Mouse (Mus musculus): Measurements from ENCODE around the gene Acr. TPM values are rescaled to one million over a fixed set of nuclear protein-coding genes. Genes with fewer than 3 reads are reported as not detected.

The Acr gene
- polyA plus RNA-seq, 1 experiment from 2014 or later, result not detected

DNA sequence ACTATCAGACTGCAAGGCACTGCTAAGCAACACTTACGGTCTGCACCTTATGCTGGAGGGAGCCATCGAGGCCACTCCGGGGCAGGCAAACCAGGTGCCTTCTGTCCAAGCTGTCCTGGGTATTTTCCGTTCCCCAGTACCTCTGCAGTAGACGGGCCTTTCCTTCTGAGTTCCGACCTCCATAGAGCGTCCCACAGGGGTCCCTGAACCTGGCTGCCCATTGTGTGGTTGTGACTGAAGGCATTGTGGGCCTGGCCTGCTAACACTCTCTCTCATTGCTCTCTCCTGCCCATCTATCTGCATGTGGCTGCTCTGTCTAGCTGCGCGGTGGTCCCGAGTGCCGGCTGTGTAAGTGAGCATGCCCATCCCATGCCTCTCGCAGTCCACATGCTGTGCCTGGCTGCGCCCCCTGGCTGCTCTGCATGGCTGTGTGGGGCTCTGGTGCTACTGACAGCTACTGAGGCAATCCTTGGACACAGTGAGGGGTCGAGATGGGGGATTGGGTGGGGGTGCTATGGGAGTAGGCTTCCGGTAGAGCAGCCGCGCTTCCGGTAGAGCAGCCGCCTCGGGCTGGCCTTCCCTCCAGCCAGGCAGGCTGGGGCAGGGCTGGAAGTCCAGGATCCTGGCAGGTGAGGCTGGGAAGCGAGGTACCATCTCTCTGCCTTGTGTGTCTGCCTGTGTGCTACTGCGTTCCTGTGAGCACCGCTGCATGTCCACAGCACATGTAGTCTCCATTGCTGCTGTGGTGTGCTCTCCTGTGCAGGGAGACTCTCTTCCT, 11.5 kb upstream of the Acr start:
- WGBS (ENCODE audit: insufficient replicate concordance), result 61% methylated on average over 23 of the region's 23 CpGs
- no peak for TF ChIP-seq EP300 (IDR thresholded peaks at IDR 0.05; ENCODE audit: low read depth)
- no peak for TF ChIP-seq CTCF (IDR thresholded peaks at IDR 0.05; ENCODE audit: low read depth)
- Histone ChIP-seq H3K4me2 (ENCODE audit: low read depth, low read length) (no peak overlapping the region), H3K4me3 (ENCODE audit: low read depth, low read length) (no peak overlapping the region), H3K36me3 (replicated peaks; ENCODE audit: insufficient read depth, low read length) (no peaks in the 10 kb centered on the region), H3K9me3 (ENCODE audit: low read length) (no peaks in the 10 kb centered on the region), H3K4me1 (ENCODE audit: insufficient read depth) (no peaks in the 10 kb centered on the region), H3K27me3 (ENCODE audit: insufficient read depth, low read length) (0 out of 2 replicates have a peak, but pooled peaks cover 3% of the 10 kb centered on the region), H3K9ac (replicated peaks) (no peak overlapping the region), H3K27ac (ENCODE audit: low read depth) (no peak overlapping the region)
- DNase-seq, result no peak
- ATAC-seq, result no peak

GRCm38 (mm10) chr15:89557179-89557995, 10.7 kb upstream of the Acr start:
- DNase-seq, result no peak
- Histone ChIP-seq H3K27ac (ENCODE audit: low read depth) (no peak overlapping the region), H3K4me2 (ENCODE audit: low read depth, low read length) (no peak overlapping the region)

GRCm38 (mm10) chr15:89557996-89558390, 10.1 kb upstream of the Acr start:
- Histone ChIP-seq H3K27ac (ENCODE audit: low read depth) (no peak overlapping the region), H3K4me1 (ENCODE audit: insufficient read depth) (no peaks in the 10 kb centered on the region), H3K9me3 (ENCODE audit: low read length) (no peaks in the 10 kb centered on the region), H3K4me3 (ENCODE audit: low read depth, low read length) (no peak overlapping the region), H3K4me2 (ENCODE audit: low read depth, low read length) (no peak overlapping the region), H3K27me3 (ENCODE audit: insufficient read depth, low read length) (0 out of 2 replicates have a peak, but pooled peaks cover 3% of the 10 kb centered on the region), H3K36me3 (replicated peaks; ENCODE audit: insufficient read depth, low read length) (no peaks in the 10 kb centered on the region), H3K9ac (replicated peaks) (no peak overlapping the region)
- 61% methylated on average over 34 of the region's 34 CpGs for WGBS (ENCODE audit: insufficient replicate concordance)
- no peak for DNase-seq
- no peak for TF ChIP-seq CTCF (IDR thresholded peaks at IDR 0.05; ENCODE audit: low read depth)
- TF ChIP-seq EP300 (IDR thresholded peaks at IDR 0.05; ENCODE audit: low read depth), result no peak
- ATAC-seq, result no peak

More at GRCm38 (mm10) chr15:89557179-89557995, 10.7 kb upstream of the Acr start:
- 51% methylated on average over 40 of the region's 40 CpGs for WGBS (ENCODE audit: insufficient replicate concordance)
- ATAC-seq, result no peak
- Histone ChIP-seq H3K36me3 (replicated peaks; ENCODE audit: insufficient read depth, low read length) (no peaks in the 10 kb centered on the region), H3K9me3 (ENCODE audit: low read length) (no peaks in the 10 kb centered on the region), H3K9ac (replicated peaks) (no peak overlapping the region), H3K4me3 (ENCODE audit: low read depth, low read length) (no peak overlapping the region), H3K27me3 (ENCODE audit: insufficient read depth, low read length) (0 out of 2 replicates have a peak, but pooled peaks cover 3% of the 10 kb centered on the region), H3K4me1 (ENCODE audit: insufficient read depth) (no peaks in the 10 kb centered on the region)
- no peak for TF ChIP-seq CTCF (IDR thresholded peaks at IDR 0.05; ENCODE audit: low read depth)
- TF ChIP-seq EP300 (IDR thresholded peaks at IDR 0.05; ENCODE audit: low read depth), result no peak

- Histone ChIP-seq H3K4me1 (ENCODE audit: insufficient read depth) (no peaks in the 10 kb centered on the region), H3K4me3 (ENCODE audit: low read depth, low read length) (no peak overlapping the region), H3K4me2 (ENCODE audit: low read depth, low read length) (no peak overlapping the region), H3K9ac (replicated peaks) (no peak overlapping the region), H3K36me3 (replicated peaks; ENCODE audit: insufficient read depth, low read length) (no peaks in the 10 kb centered on the region), H3K27me3 (ENCODE audit: insufficient read depth, low read length) (0 out of 2 replicates have a peak, but pooled peaks cover 3% of the 10 kb centered on the region), H3K27ac (ENCODE audit: low read depth) (no peak overlapping the region), H3K9me3 (ENCODE audit: low read length) (no peaks in the 10 kb centered on the region)
- DNase-seq (no peak), ATAC-seq (no peak)
- TF ChIP-seq CTCF (IDR thresholded peaks at IDR 0.05; ENCODE audit: low read depth), result no peak
- no peak for TF ChIP-seq EP300 (IDR thresholded peaks at IDR 0.05; ENCODE audit: low read depth)
- 53% methylated on average over 10 of the region's 10 CpGs for WGBS (ENCODE audit: insufficient replicate concordance)
Observed at GRCm38 (mm10) chr15:89559202-89559731, 8.9 kb upstream of the Acr start.

GRCm38 (mm10) chr15:89572147-89572546, 4.0 kb downstream of the Acr start:
- H3K27ac ChIP-seq (ENCODE audit: low read depth), result no peak overlapping the region
- H3K4me1 ChIP-seq (ENCODE audit: insufficient read depth), result no peaks in the 10 kb centered on the region
- no peak overlapping the region for H3K9ac ChIP-seq (replicated peaks)
- no peak overlapping the region for H3K4me3 ChIP-seq (ENCODE audit: low read depth, low read length)
- H3K27me3 ChIP-seq (ENCODE audit: insufficient read depth, low read length), result no peaks in the 10 kb centered on the region
- no peak overlapping the region for H3K4me2 ChIP-seq (ENCODE audit: low read depth, low read length)
- no peak for DNase-seq
- no peaks in the 10 kb centered on the region for H3K36me3 ChIP-seq (replicated peaks; ENCODE audit: insufficient read depth, low read length)
- no peak for TF ChIP-seq EP300 (IDR thresholded peaks at IDR 0.05; ENCODE audit: low read depth)
- no peak for TF ChIP-seq CTCF (IDR thresholded peaks at IDR 0.05; ENCODE audit: low read depth)
- H3K9me3 ChIP-seq (ENCODE audit: low read length), result no peaks in the 10 kb centered on the region
- ATAC-seq, result no peak
- 33% methylated on average over 8 of the region's 8 CpGs for WGBS (ENCODE audit: insufficient replicate concordance)

DNA sequence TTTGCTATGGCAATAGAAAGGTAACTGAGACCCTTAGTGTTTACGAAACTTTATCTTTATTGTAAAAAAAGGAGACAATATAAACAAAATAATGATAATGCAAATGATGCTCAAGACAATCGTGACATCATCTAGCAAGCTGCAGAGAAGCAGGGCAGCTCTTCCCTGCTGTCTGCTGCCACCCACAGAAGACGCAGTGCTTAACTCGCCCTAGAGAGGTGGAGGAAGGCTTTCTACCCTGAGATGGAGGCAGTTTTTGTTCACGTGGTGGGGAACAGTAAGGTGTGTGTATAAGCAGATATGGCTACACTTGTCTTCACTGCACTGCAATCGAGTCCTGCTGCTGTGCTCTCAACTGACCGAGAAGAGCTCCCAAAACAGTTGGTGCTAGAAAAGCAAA, 14.4 kb downstream of the Acr start:
- WGBS (ENCODE audit: insufficient replicate concordance), result 83% methylated on average over 7 of the region's 7 CpGs

More for the DNA sequence above, 14.4 kb downstream of the Acr start:
- H3K27me3 ChIP-seq (ENCODE audit: insufficient read depth, low read length), result no peaks in the 10 kb centered on the region
- no peak overlapping the region for H3K4me2 ChIP-seq (ENCODE audit: low read depth, low read length)
- H3K4me1 ChIP-seq (ENCODE audit: insufficient read depth), result no peaks in the 10 kb centered on the region
- TF ChIP-seq CTCF (IDR thresholded peaks at IDR 0.05; ENCODE audit: low read depth), result no peak
- no peak for TF ChIP-seq EP300 (IDR thresholded peaks at IDR 0.05; ENCODE audit: low read depth)
- no peak overlapping the region for H3K9ac ChIP-seq (replicated peaks)
- no peak overlapping the region for H3K4me3 ChIP-seq (ENCODE audit: low read depth, low read length)
- DNase-seq (no peak), ATAC-seq (no peak)
- no peaks in the 10 kb centered on the region for H3K36me3 ChIP-seq (replicated peaks; ENCODE audit: insufficient read depth, low read length)
- no peak overlapping the region for H3K27ac ChIP-seq (ENCODE audit: low read depth)
- no peaks in the 10 kb centered on the region for H3K9me3 ChIP-seq (ENCODE audit: low read length)
